Mouse (Mus musculus) forelimb bud, embryonic 11.5 days (tissue): ENCODE measurements around the gene Tshz2.

Experiments
- DNase-seq: peaks from one replicate; pipeline ENCODE4 v3.0.0-alpha.2; 2012; ENCODE audit warnings: low read depth, low spot score

Tshz2 gene

DNA sequence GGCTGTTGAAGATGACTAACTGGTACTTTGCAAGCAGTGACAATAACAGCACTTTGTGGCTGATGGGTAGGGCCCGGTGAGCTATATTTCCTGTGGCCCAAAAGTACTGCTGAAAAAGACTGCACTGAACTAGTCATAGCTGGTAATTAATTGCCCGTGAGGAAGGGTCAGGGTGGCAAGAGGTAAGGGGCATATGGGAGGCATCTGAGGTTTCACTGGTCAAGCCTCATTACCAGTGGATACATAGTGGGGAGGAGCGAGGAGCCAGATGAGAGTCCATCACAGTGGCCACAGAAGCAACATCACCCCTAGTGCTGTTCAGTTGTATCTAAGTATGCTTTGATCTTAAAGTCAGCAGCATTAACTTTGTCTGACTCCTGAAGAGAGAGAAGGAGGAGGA, 2.7 kb upstream of the Tshz2 start:
- no peak for DNase-seq

- no peak for DNase-seq
Measured at GRCm38 (mm10) chr2:169633491-169634289, 877 bp downstream of the Tshz2 start.

DNA sequence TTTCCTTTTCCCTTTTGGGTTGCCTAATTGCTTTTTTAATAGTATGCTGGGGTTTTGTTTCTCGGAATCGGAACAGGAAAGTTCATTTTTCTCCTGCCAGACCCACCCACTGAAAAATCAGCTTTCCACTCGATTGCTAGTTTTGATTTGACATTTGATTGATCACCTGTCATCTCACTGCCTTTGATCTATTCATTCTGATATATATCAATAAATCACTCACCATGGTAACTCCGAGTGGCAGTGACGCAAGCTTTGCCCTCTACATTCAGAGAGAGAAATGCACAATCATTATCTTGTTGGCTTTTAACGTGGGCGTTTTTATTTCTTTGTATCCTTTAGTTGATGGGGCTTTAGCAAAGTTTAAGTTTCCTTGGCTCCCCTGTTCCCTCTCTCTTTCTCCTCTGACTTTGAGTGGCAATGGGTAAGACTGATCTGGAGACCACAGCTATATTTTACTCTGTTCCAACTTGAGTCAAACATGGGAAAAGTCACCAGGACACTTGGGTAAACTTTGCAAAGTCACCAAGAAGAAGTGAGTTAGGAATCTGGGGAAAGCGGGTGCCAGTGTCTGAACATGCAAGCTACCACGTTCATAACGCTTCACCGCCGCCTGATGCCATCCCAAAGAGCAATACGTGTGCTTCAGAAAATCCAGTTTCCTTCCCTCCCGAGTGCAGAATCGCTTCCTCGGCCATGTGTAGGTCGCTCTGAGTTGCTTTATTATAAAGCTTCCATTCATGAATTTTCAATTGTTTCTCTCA, 2.0 kb downstream of the Tshz2 start:
- no peak for DNase-seq

- no peak for DNase-seq
Measured at GRCm38 (mm10) chr2:169635428-169635827, 2.6 kb downstream of the Tshz2 start.

DNA sequence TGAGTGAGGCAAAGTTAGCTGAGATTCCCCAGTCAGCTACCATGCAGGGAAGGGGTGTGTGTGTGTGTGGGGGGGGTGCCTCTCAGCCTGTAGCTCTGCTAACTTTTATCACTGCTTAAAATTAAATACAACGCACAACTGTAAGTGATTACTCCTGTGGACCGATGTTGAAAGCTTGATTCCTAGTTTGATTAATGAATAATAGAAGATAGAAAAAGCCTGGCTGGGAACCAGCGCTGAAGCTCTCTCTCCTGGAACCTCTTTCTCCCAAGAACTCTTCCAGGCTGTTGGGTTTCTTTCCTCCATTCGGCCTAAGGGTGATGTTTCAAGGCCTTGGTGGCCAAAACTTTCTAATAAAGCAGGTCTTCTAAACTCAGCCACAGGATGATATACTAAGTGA, 3.6 kb downstream of the Tshz2 start:
- no peak for DNase-seq

DNA sequence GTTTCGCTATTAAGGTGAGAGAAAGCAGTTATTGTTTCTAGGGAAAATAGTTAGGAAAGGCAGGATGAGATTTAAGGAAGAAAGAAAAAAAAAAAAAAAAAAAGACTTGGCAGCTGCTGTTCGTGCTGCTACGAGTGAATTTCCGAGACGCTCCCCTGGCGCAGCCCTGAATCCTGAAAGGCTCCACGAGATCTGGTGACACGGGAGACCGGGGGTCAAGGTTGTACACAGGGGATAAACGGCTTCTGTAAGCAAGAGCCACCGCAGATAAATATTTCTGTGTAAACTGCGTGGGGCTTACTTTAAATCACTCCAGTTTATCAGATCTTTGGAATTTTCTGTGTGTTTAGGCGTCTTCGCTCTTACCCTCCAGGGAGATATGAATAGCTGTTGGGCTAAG, 8.7 kb downstream of the Tshz2 start:
- DNase-seq: no peak

- DNase-seq: no peak
Measured at GRCm38 (mm10) chr2:169642420-169642819, 9.6 kb downstream of the Tshz2 start.

- no peak for DNase-seq
Measured at GRCm38 (mm10) chr2:169647091-169647490, 14.3 kb downstream of the Tshz2 start.

DNA sequence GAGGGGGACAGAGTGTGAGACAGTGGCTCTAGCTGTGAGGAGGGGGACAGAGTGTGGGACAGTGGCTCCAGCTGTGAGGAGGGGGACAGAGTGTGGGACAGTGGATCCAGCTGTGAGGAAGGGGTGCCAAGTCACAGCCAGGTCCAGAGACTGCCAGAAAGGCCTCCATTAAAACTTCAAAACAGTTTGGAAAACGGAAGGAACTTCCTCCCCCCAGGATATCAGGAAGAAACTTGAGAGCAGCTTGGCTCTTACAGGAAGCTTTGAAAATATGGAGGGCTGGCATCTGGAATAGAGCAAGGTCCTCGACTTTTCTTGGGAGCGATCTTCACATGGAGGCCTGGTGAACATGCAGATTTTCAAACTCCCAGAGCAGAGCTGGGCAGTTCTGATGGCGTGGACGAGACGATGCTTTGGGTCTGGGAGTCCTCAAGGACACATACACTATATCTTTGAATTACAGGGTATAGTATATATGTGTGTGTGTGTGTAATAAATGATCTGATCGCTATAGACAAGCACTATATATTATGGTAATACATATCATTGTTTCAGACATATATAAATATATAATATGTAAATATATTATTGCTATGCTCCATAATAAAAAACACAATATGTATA, 16.6 kb downstream of the Tshz2 start:
- no peak for DNase-seq

DNA sequence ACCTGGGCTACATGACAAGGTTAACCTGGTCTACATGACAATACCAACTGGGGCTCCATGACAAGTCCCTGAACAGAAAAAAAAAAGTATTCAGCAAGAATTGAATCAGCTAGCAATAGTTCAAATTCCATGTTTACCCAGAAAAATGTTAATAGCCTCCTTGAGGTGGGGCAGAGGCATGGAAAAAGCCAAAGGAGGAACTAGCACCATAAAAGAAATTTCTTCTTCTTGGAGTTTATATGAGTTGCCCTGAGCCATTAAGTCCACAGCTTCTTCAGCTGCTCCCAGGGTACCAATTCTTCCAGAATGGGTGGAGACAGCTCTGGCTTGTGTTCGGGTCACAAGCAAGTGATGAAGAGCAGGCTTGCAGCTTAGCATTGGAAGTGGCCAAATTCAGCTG, 20.5 kb downstream of the Tshz2 start:
- DNase-seq: no peak

- no peak for DNase-seq
Measured at GRCm38 (mm10) chr2:169663792-169664191, 31.0 kb downstream of the Tshz2 start.

DNA sequence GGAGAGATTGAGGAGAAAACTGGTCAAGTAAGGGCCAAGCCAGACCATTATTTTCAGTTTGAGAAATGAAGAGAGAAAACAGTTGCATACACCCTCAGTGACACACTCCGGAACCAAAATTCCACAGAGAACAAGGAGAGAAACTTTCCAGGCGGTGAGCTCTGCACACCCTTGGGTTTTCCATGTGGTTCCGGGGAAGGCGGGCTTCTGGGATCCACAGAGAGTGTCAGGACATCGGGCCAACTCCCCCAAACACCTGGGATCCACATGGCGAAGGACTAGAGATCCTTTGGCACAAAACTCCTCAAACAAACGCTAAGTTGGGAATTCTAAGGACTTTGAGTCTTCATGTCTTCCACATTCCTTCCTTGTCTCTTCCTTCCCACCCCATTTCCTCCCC, 38.5 kb downstream of the Tshz2 start:
- DNase-seq: no peak

GRCm38 (mm10) chr2:169673786-169674185, 41.0 kb downstream of the Tshz2 start:
- no peak for DNase-seq

GRCm38 (mm10) chr2:169674209-169674608, 41.4 kb downstream of the Tshz2 start:
- no peak for DNase-seq

DNA sequence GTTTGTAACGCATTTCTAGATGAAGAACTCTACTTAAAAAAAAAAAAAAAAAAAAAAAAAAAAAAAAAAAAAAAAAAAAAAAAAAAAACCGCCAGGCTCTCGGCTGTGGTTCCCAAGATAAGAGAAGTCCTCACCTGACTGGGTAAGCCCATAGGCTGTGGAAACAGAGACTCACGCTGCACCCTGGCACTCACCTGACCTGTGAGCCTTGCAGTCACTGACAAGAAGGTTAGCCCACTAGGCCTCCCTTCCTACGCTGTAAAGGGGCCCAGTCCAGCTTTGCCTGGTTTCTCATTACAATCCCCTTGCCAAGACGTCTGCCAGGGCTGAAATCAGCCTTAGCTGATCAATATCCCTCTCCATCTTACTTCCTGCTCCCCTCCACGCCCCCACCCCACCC, 46.5 kb downstream of the Tshz2 start:
- no peak for DNase-seq

GRCm38 (mm10) chr2:169679951-169680350, 47.1 kb downstream of the Tshz2 start:
- no peak for DNase-seq

- DNase-seq: no peak
Measured at GRCm38 (mm10) chr2:169685260-169685659, 52.4 kb downstream of the Tshz2 start.

- DNase-seq: no peak
Measured at GRCm38 (mm10) chr2:169685747-169686146, 52.9 kb downstream of the Tshz2 start.

- DNase-seq: no peak
Measured at GRCm38 (mm10) chr2:169686697-169687430, 54.1 kb downstream of the Tshz2 start.

DNA sequence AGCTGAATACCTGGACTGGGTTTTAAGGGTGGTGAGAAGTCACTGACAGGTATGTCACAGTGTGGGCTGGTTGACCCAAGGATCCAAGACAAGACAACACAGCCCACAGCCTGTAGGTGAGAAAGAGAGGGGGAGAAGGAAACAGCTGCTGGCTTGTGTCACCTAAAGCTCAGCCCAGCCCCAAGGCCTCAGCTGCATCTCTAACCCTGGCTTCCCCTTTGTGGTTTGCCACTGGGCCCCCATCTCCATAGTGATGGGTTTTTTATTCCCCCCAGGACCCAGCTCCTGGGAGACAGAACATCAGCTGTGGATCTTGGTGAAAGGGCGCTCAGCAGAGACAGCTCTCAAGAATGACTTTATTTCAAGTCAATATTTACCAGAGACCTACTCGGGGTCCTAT, 57.2 kb downstream of the Tshz2 start:
- DNase-seq: no peak

- DNase-seq: no peak
Measured at GRCm38 (mm10) chr2:169694494-169694893, 61.7 kb downstream of the Tshz2 start.

GRCm38 (mm10) chr2:169695025-169695424, 62.2 kb downstream of the Tshz2 start:
- no peak for DNase-seq
